Mouse (Mus musculus) MEL (cell line): Measurements from ENCODE around the gene Spsb1.

Experiments used
- CHD2 ChIP-seq: IDR thresholded peaks from 2 replicates; pipeline ENCODE4 v1.6.1; 2011; ENCODE audit warnings: low read length, improper control_type of control experiment
- CTCF ChIP-seq, 3 experiments: IDR thresholded peaks in 2 of 3; conservative IDR thresholded peaks in 1 of 3; 2 replicates each; pipeline ENCODE4 v1.5.1; 2011 to 2012; ENCODE audit warnings: low read length in 3 of 3, low read depth in 2 of 3, mild to moderate bottlenecking in 2 of 3, improper control_type of control experiment in 1 of 3, inconsistent platforms in 1 of 3, mixed read lengths in 1 of 3, moderate library complexity in 1 of 3; ENCODE audit not compliant: control insufficient read depth in 1 of 3, insufficient read depth in 1 of 3, poor library complexity in 1 of 3, severe bottlenecking in 1 of 3
- E2F4 ChIP-seq: IDR thresholded peaks from 2 replicates; pipeline ENCODE4 v1.6.1; 2011; ENCODE audit warnings: low read depth, low read length, improper control_type of control experiment, borderline replicate concordance
- HCFC1 ChIP-seq: IDR thresholded peaks from 2 replicates; pipeline ENCODE4 v1.6.1; 2012; ENCODE audit warnings: low read depth, mild to moderate bottlenecking, inconsistent platforms, low read length, improper control_type of control experiment, moderate library complexity
- MAX ChIP-seq: IDR thresholded peaks from 2 replicates; pipeline ENCODE4 v1.6.1; 2011; ENCODE audit warnings: low read length, improper control_type of control experiment
- POLR2A ChIP-seq, 2 experiments: IDR thresholded peaks; 2 replicates each; pipeline ENCODE4 v1.6.1; 2011 to 2012; ENCODE audit warnings: low read length in 2 of 2, mild to moderate bottlenecking in 2 of 2, control low read depth in 1 of 2, improper control_type of control experiment in 1 of 2, low read depth in 1 of 2, moderate library complexity in 1 of 2; ENCODE audit not compliant: control insufficient read depth in 1 of 2, insufficient read depth in 1 of 2, poor library complexity in 1 of 2
- RAD21 ChIP-seq: IDR thresholded peaks from 2 replicates; pipeline ENCODE4 v1.6.1; 2011; ENCODE audit warnings: mild to moderate bottlenecking, low read depth, low read length, improper control_type of control experiment
- USF2 ChIP-seq, 2 experiments: IDR thresholded peaks; 2 replicates each; pipeline ENCODE4 v1.6.1; 2011 to 2012; ENCODE audit warnings: improper control_type of control experiment in 2 of 2, low read length in 2 of 2, borderline replicate concordance in 1 of 2, inconsistent platforms in 1 of 2, low read depth in 1 of 2, mild to moderate bottlenecking in 1 of 2; ENCODE audit not compliant: insufficient read depth in 1 of 2

DNA sequence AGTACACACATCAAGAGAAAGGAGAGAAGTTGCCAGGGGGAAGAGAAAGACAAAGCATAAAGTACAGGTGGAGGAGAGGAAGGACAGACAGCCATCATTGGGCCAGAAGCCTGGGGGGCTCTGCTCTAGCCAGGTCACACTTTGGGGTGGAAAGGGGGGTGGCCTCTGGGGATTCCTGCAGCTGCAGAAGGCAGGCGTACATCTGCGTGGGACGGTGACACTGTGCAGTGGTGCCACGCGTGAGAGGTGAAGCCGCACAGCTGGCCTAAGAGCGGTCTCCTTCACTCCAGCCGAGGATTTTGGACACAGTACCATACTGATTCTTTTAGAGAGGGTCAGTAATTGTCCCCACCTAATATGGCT, 37.8 kb upstream of the Spsb1 start:
- TF ChIP-seq CHD2 = no peak
- TF ChIP-seq POLR2A (IDR thresholded peaks at IDR 0.05; ENCODE audit: control insufficient read depth in 1 of 2, insufficient read depth in 1 of 2, low read depth in 1 of 2, low read length in 2 of 2, poor library complexity in 1 of 2) = no peak
- no peak for TF ChIP-seq E2F4
- no peak for TF ChIP-seq MAX
- TF ChIP-seq USF2 (IDR thresholded peaks at IDR 0.05; ENCODE audit: borderline replicate concordance in 1 of 2, insufficient read depth in 1 of 2, low read depth in 1 of 2, low read length in 2 of 2) = no peak
- no peak for TF ChIP-seq HCFC1
- no peak for TF ChIP-seq RAD21
- no peak for TF ChIP-seq CTCF (IDR thresholded peaks at IDR 0.05 in 2 of 3, conservative IDR thresholded peaks at IDR 0.05 in 1 of 3; ENCODE audit: control insufficient read depth in 1 of 3, insufficient read depth in 1 of 3, low read depth in 2 of 3, low read length in 3 of 3, poor library complexity in 1 of 3, severe bottlenecking in 1 of 3)
